Mouse (Mus musculus): Measurements from ENCODE around the gene Tanc2. TPM values are rescaled to one million over a fixed set of nuclear protein-coding genes. Genes with fewer than 3 reads are reported as not detected.

Gene Tanc2
- 5.6 and 9.1 TPM in 2 replicates for polyA plus RNA-seq (2014; fragmentation: Nextera tagmentation; extraction: Ambion mirVana)

- 1% methylated on average over 64 of the region's 87 CpGs for WGBS
- H3K4me3 ChIP-seq (ENCODE audit: low read depth, low read length): peak within 1 kb of the TSS; percentile 62
- no peaks in the 10 kb centered on the region for H3K4me1 ChIP-seq (ENCODE audit: control insufficient read depth, insufficient read depth, low read length)
- ATAC-seq (ENCODE audit: insufficient number of reproducible peaks, low FRiP score, low TSS enrichment, low read depth) (peak; percentile 80; the same call in 1 of the 2 replicates), DNase-seq (ENCODE audit: low spot score) (peak; percentile 58)
- H3K9me3 ChIP-seq (ENCODE audit: control insufficient read depth, low read length): no peaks in the 10 kb centered on the region
- H3K27ac ChIP-seq (replicated peaks; ENCODE audit: low read depth, low read length): peak within 1 kb of the TSS; percentile 86
- peak within 1 kb of the TSS; percentile 72 for H3K9ac ChIP-seq (ENCODE audit: low read length)
- no peaks in the 10 kb centered on the region for H3K36me3 ChIP-seq (ENCODE audit: control insufficient read depth, insufficient read depth, low read length)
- no peaks in the 10 kb centered on the region for H3K27me3 ChIP-seq (ENCODE audit: control insufficient read depth, insufficient read depth, low read length)
- H3K4me2 ChIP-seq (ENCODE audit: low read depth, severe bottlenecking): peak within 1 kb of the TSS; percentile 89
These were observed at the start of gene Tanc2 for GRCm38 (mm10) chr11:105589877-105590641. Tanc2 (plus strand) TSS chr11:105589986.

GRCm38 (mm10) chr11:105540781-105541180 lies 49.0 kb upstream of the Tanc2 start:
- no peaks in the 10 kb centered on the region for H3K27me3 ChIP-seq (ENCODE audit: control insufficient read depth, insufficient read depth, low read length)
- H3K9me3 ChIP-seq (ENCODE audit: control insufficient read depth, low read length): no peaks in the 10 kb centered on the region
- H3K4me1 ChIP-seq (ENCODE audit: control insufficient read depth, insufficient read depth, low read length): no peaks in the 10 kb centered on the region
- no peaks in the 10 kb centered on the region for H3K36me3 ChIP-seq (ENCODE audit: control insufficient read depth, insufficient read depth, low read length)
- whole genome bisulfite sequencing: 93% methylated on average over 8 of the region's 8 CpGs
- H3K9ac ChIP-seq (ENCODE audit: low read length): no peak overlapping the region
- no peak overlapping the region for H3K4me3 ChIP-seq (ENCODE audit: low read depth, low read length)
- no peak overlapping the region for H3K4me2 ChIP-seq (ENCODE audit: low read depth, severe bottlenecking)
- no peak for DNase-seq (ENCODE audit: low spot score)
- no peak for ATAC-seq (ENCODE audit: insufficient number of reproducible peaks, low FRiP score, low TSS enrichment, low read depth)
- no peak overlapping the region for H3K27ac ChIP-seq (replicated peaks; ENCODE audit: low read depth, low read length)

DNA sequence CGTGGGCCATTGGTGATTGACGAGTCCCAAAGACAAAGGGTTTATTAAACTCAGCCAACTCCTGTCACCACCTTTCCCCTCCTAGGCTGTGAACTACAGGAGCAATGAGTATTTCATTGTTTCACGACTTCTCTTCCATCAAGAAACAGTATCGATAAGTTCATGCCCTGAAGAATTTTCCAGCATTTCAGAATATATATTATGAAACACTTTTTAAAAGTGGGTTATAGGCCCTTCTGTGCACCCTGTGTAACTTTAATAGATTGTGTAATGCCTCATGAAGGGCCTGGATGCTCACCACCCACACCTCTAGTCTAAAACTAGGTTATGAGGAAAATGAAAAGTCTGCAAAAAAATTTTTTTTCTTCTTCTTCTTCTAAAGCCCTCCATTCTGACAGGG lies 48.4 kb upstream of the Tanc2 start:
- DNase-seq (ENCODE audit: low spot score) (no peak), ATAC-seq (ENCODE audit: insufficient number of reproducible peaks, low FRiP score, low TSS enrichment, low read depth) (no peak)
- no peak overlapping the region for H3K4me3 ChIP-seq (ENCODE audit: low read depth, low read length)
- no peaks in the 10 kb centered on the region for H3K9me3 ChIP-seq (ENCODE audit: control insufficient read depth, low read length)
- no peaks in the 10 kb centered on the region for H3K4me1 ChIP-seq (ENCODE audit: control insufficient read depth, insufficient read depth, low read length)
- H3K9ac ChIP-seq (ENCODE audit: low read length): no peak overlapping the region
- 84% methylated on average over 4 of the region's 4 CpGs for WGBS
- no peak overlapping the region for H3K27ac ChIP-seq (replicated peaks; ENCODE audit: low read depth, low read length)
- no peak overlapping the region for H3K4me2 ChIP-seq (ENCODE audit: low read depth, severe bottlenecking)
- H3K27me3 ChIP-seq (ENCODE audit: control insufficient read depth, insufficient read depth, low read length): no peaks in the 10 kb centered on the region
- H3K36me3 ChIP-seq (ENCODE audit: control insufficient read depth, insufficient read depth, low read length): no peaks in the 10 kb centered on the region

- H3K9me3 ChIP-seq (ENCODE audit: control insufficient read depth, low read length): no peaks in the 10 kb centered on the region
- H3K27me3 ChIP-seq (ENCODE audit: control insufficient read depth, insufficient read depth, low read length): no peaks in the 10 kb centered on the region
- H3K4me3 ChIP-seq (ENCODE audit: low read depth, low read length): no peak overlapping the region
- no peaks in the 10 kb centered on the region for H3K4me1 ChIP-seq (ENCODE audit: control insufficient read depth, insufficient read depth, low read length)
- H3K27ac ChIP-seq (replicated peaks; ENCODE audit: low read depth, low read length): no peak overlapping the region
- 75% methylated on average over 1 of the region's 1 CpGs for WGBS
- no peak for ATAC-seq (ENCODE audit: insufficient number of reproducible peaks, low FRiP score, low TSS enrichment, low read depth)
- no peaks in the 10 kb centered on the region for H3K36me3 ChIP-seq (ENCODE audit: control insufficient read depth, insufficient read depth, low read length)
- DNase-seq (ENCODE audit: low spot score): no peak
- no peak overlapping the region for H3K4me2 ChIP-seq (ENCODE audit: low read depth, severe bottlenecking)
- H3K9ac ChIP-seq (ENCODE audit: low read length): no peak overlapping the region
These were observed 47.7 kb upstream of the Tanc2 start for GRCm38 (mm10) chr11:105542129-105542528.

- H3K9me3 ChIP-seq (ENCODE audit: control insufficient read depth, low read length): no peaks in the 10 kb centered on the region
- no peaks in the 10 kb centered on the region for H3K27me3 ChIP-seq (ENCODE audit: control insufficient read depth, insufficient read depth, low read length)
- H3K9ac ChIP-seq (ENCODE audit: low read length): no peak overlapping the region
- no peak overlapping the region for H3K4me3 ChIP-seq (ENCODE audit: low read depth, low read length)
- H3K27ac ChIP-seq (replicated peaks; ENCODE audit: low read depth, low read length): no peak overlapping the region
- 62% methylated on average over 8 of the region's 8 CpGs for WGBS
- H3K36me3 ChIP-seq (ENCODE audit: control insufficient read depth, insufficient read depth, low read length): no peaks in the 10 kb centered on the region
- no peak for DNase-seq (ENCODE audit: low spot score)
- no peak for ATAC-seq (ENCODE audit: insufficient number of reproducible peaks, low FRiP score, low TSS enrichment, low read depth)
- no peaks in the 10 kb centered on the region for H3K4me1 ChIP-seq (ENCODE audit: control insufficient read depth, insufficient read depth, low read length)
- H3K4me2 ChIP-seq (ENCODE audit: low read depth, severe bottlenecking): no peak overlapping the region
These were observed 44.0 kb upstream of the Tanc2 start for GRCm38 (mm10) chr11:105545801-105546200.

DNA sequence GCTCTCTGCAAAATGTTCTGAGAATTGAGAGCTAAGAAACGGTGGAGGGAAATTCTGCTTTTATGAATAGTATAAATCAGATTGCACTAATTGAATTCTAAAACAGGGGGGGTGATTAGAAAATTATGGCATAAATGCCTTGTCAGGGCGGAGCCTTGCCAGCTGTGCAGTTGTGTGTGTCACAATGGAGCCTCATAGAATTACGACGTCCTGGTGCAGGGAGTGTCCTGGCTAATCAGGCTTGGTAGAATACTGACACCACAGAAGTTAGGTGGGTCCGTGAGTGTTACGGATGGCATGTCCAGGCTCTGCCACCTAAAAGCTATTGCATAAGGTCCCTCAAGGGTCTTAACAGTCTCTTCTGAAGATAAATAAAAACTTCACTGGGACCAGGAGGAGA lies 43.4 kb upstream of the Tanc2 start:
- WGBS: 66% methylated on average over 6 of the region's 6 CpGs
- no peak overlapping the region for H3K4me3 ChIP-seq (ENCODE audit: low read depth, low read length)
- no peaks in the 10 kb centered on the region for H3K27me3 ChIP-seq (ENCODE audit: control insufficient read depth, insufficient read depth, low read length)
- no peak for ATAC-seq (ENCODE audit: insufficient number of reproducible peaks, low FRiP score, low TSS enrichment, low read depth)
- no peak overlapping the region for H3K9ac ChIP-seq (ENCODE audit: low read length)
- DNase-seq (ENCODE audit: low spot score): no peak
- H3K36me3 ChIP-seq (ENCODE audit: control insufficient read depth, insufficient read depth, low read length): no peaks in the 10 kb centered on the region
- H3K4me1 ChIP-seq (ENCODE audit: control insufficient read depth, insufficient read depth, low read length): no peaks in the 10 kb centered on the region
- H3K27ac ChIP-seq (replicated peaks; ENCODE audit: low read depth, low read length): no peak overlapping the region
- H3K9me3 ChIP-seq (ENCODE audit: control insufficient read depth, low read length): no peaks in the 10 kb centered on the region
- H3K4me2 ChIP-seq (ENCODE audit: low read depth, severe bottlenecking): no peak overlapping the region

- Histone ChIP-seq H3K4me1 (ENCODE audit: control insufficient read depth, insufficient read depth, low read length) (no peaks in the 10 kb centered on the region), H3K9me3 (ENCODE audit: control insufficient read depth, low read length) (no peaks in the 10 kb centered on the region), H3K4me3 (ENCODE audit: low read depth, low read length) (no peak overlapping the region), H3K9ac (ENCODE audit: low read length) (no peak overlapping the region), H3K27me3 (ENCODE audit: control insufficient read depth, insufficient read depth, low read length) (no peaks in the 10 kb centered on the region), H3K4me2 (ENCODE audit: low read depth, severe bottlenecking) (no peak overlapping the region), H3K36me3 (ENCODE audit: control insufficient read depth, insufficient read depth, low read length) (no peaks in the 10 kb centered on the region), H3K27ac (replicated peaks; ENCODE audit: low read depth, low read length) (no peak overlapping the region)
- DNase-seq (ENCODE audit: low spot score): no peak
- no peak for ATAC-seq (ENCODE audit: insufficient number of reproducible peaks, low FRiP score, low TSS enrichment, low read depth)
- WGBS: 90% methylated on average over 6 of the region's 6 CpGs
These were observed 41.4 kb upstream of the Tanc2 start for GRCm38 (mm10) chr11:105548383-105548782.

- Histone ChIP-seq H3K27me3 (ENCODE audit: control insufficient read depth, insufficient read depth, low read length) (no peaks in the 10 kb centered on the region), H3K4me2 (ENCODE audit: low read depth, severe bottlenecking) (no peak overlapping the region), H3K4me3 (ENCODE audit: low read depth, low read length) (no peak overlapping the region), H3K9ac (ENCODE audit: low read length) (no peak overlapping the region), H3K36me3 (ENCODE audit: control insufficient read depth, insufficient read depth, low read length) (no peaks in the 10 kb centered on the region), H3K4me1 (ENCODE audit: control insufficient read depth, insufficient read depth, low read length) (no peaks in the 10 kb centered on the region), H3K27ac (replicated peaks; ENCODE audit: low read depth, low read length) (no peak overlapping the region), H3K9me3 (ENCODE audit: control insufficient read depth, low read length) (no peaks in the 10 kb centered on the region)
- WGBS: 84% methylated on average over 9 of the region's 9 CpGs
- no peak for ATAC-seq (ENCODE audit: insufficient number of reproducible peaks, low FRiP score, low TSS enrichment, low read depth)
- no peak for DNase-seq (ENCODE audit: low spot score)
These were observed 40.3 kb upstream of the Tanc2 start for GRCm38 (mm10) chr11:105549164-105550121.

Data from limb, embryonic 11.5 days (tissue).